Mouse (Mus musculus) hindbrain, embryonic 10.5 days (tissue): ENCODE data around the gene Syt1. TPM values are rescaled to one million over a fixed set of nuclear protein-coding genes. Genes with fewer than 3 reads are reported as not detected.

Experiments used
- DNase-seq: peaks from one replicate; pipeline ENCODE4 v3.0.0-alpha.2; 2017; ENCODE audit warnings: low spot score
- H3K27ac ChIP-seq: fragments of 300-500 bp; sonication (generic); 2 replicates; pipeline ENCODE4 v1.5.1; 2016; ENCODE audit warnings: mild to moderate bottlenecking, moderate library complexity
- H3K27me3 ChIP-seq: fragments of 300-500 bp; sonication (generic); 2 replicates; pipeline ENCODE4 v1.6.1; 2016; ENCODE audit warnings: mild to moderate bottlenecking; ENCODE audit not compliant: poor library complexity, insufficient read depth, severe bottlenecking
- H3K36me3 ChIP-seq: fragments of 300-500 bp; sonication (generic); 2 replicates; pipeline ENCODE4 v1.6.1; 2016; ENCODE audit warnings: mild to moderate bottlenecking, moderate library complexity
- H3K4me1 ChIP-seq: fragments of 300-500 bp; sonication (generic); replicated peaks from 2 replicates; pipeline ENCODE4 v1.6.1; 2016; ENCODE audit warnings: mild to moderate bottlenecking
- H3K4me3 ChIP-seq: fragments of 300-500 bp; sonication (generic); 2 replicates; pipeline ENCODE4 v1.5.1; 2016; ENCODE audit warnings: mild to moderate bottlenecking, moderate library complexity
- H3K9me3 ChIP-seq: fragments of 300-500 bp; sonication (generic); 2 replicates; pipeline ENCODE4 v1.6.1; 2016; ENCODE audit warnings: mild to moderate bottlenecking, moderate library complexity
- WGBS: fragments of 180-500 bp; shearing (Covaris S2); methylation state at CpG from one replicate; pipeline ENCODE4 v1.1.7; 2016; 5-methylcytosine and 5-hydroxymethylcytosine counted together
- polyA plus RNA-seq: library from polyadenylated mRNA; unstranded; fragments of >200 nt; fragmentation: Nextera tagmentation; extraction: Ambion mirVana; gene quantifications from 2 replicates; pipeline ENCODE4 v1.2.1, GENCODE M21; 2016

Gene Syt1
- polyA plus RNA-seq, 1 experiment from 2014 or later: 13.6 TPM

- DNase-seq: no peak
- H3K36me3 ChIP-seq: no peaks in the 10 kb centered on the region
- peak overlapping the region; percentile 35; the same call in 1 of the 2 replicates for H3K27ac ChIP-seq
- H3K27me3 ChIP-seq: no peaks in the 10 kb centered on the region
- no peak overlapping the region for H3K4me3 ChIP-seq
- H3K9me3 ChIP-seq: no peaks in the 10 kb centered on the region
- WGBS: 80% methylated on average over 14 of the region's 14 CpGs
- 0 out of 2 replicates have a peak, but pooled peaks cover 2% of the 10 kb centered on the region for H3K4me1 ChIP-seq
These were observed 400.6 kb downstream of the Syt1 start for GRCm38 (mm10) chr10:108610057-108610644.

GRCm38 (mm10) chr10:108601672-108602412 lies 408.9 kb downstream of the Syt1 start:
- no peaks in the 10 kb centered on the region for H3K27me3 ChIP-seq
- 96% methylated on average over 8 of the region's 8 CpGs for WGBS
- no peaks in the 10 kb centered on the region for H3K4me1 ChIP-seq
- peaks cover 5% of the 10 kb centered on the region; the same call in 1 of the 2 replicates for H3K36me3 ChIP-seq
- DNase-seq: no peak
- H3K4me3 ChIP-seq: no peak overlapping the region
- H3K27ac ChIP-seq: no peak overlapping the region
- peaks cover 14% of the 10 kb centered on the region for H3K9me3 ChIP-seq

DNA sequence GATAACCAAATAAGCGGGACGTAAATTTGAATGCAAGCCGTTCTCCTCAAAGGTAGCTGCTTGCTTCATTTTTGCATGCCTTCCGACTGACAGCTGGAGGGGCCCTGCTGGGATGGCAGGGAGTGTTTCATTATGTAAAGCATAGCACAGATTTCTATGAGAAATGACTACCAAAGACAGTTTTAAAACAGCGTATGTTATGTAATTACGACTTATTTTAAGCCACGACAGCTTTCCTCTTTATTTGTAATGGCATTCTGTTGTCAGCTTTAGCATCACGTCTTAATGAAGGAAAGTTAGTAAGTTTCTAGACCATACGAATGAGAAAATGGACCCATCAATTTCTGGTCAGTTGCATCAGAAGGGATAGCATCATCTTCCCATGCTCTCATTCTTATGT lies 410.1 kb downstream of the Syt1 start:
- WGBS: 82% methylated on average over 9 of the region's 9 CpGs
- Histone ChIP-seq H3K4me1 (no peaks in the 10 kb centered on the region; the same call in 1 of the 2 replicates), H3K4me3 (no peak overlapping the region), H3K9me3 (peaks cover 14% of the 10 kb centered on the region), H3K27ac (no peak overlapping the region), H3K27me3 (no peaks in the 10 kb centered on the region), H3K36me3 (peaks cover 5% of the 10 kb centered on the region; the same call in 1 of the 2 replicates)
- no peak for DNase-seq

DNA sequence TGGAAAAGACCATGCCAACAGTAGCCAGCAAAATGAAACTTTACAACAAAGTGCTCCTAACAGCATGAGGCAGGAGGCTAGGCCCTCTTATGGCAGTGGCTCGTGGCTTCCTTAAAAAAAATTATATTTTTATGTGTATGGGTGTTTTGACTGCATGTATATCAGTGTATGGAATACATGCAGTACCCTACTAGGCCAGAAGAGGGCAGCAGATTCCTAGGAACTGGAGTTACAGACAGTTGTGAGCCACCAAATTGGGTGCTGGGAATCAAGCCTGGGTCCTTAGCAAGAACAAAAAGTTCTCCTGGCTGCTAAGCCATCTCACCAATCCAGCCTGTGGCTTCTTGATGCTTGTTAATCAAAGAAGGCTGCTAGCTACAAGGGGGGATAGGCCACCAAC lies 413.4 kb downstream of the Syt1 start:
- Histone ChIP-seq H3K27me3 (no peaks in the 10 kb centered on the region), H3K36me3 (peaks cover 5% of the 10 kb centered on the region; the same call in 1 of the 2 replicates), H3K27ac (no peak overlapping the region), H3K4me1 (no peaks in the 10 kb centered on the region; the same call in 1 of the 2 replicates), H3K4me3 (no peak overlapping the region), H3K9me3 (peaks cover 14% of the 10 kb centered on the region)
- no peak for DNase-seq
- WGBS: 87% methylated on average over 1 of the region's 1 CpGs

DNA sequence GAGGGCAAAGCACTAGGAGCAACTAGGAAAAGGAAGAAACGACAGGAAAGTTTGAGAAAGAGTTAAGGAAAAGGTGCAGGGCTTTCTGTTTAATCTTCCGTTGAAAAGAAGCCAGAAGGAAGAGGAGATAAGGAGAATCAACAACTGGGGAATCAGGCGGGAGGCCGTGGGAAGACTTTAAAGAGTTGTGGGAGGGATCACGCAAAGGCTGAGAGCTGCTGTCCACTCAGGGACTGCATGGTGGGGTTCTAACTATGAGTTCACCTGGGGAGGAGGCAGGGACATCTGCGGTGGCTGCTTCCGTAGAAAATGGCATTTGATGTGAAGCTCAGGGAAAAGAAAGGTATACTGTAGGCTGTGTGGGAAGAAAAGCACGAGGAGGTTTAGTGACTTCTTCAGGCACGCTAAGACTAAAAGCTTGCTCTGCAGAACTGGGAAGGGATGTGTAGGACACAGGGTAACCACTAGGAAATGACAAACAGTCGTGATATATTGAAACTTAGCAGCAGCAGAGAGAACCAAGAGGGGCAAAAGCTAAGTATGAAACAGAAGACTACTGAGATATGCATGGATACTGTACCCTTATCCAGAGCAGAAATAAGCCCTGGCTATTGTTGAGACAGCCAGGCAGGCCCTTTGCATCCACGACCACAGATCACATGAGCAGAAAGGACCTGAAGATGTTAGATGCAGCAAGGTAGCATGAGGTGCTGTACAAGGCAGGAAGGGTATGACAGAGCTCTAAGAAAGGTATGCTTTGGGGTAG lies 414.4 kb downstream of the Syt1 start:
- WGBS: 76% methylated on average over 11 of the region's 11 CpGs

GRCm38 (mm10) chr10:108589355-108589754 lies 421.4 kb downstream of the Syt1 start:
- no peak for DNase-seq
- Histone ChIP-seq H3K36me3 (no peaks in the 10 kb centered on the region), H3K9me3 (no peaks in the 10 kb centered on the region), H3K4me3 (no peak overlapping the region), H3K4me1 (no peaks in the 10 kb centered on the region), H3K27me3 (no peaks in the 10 kb centered on the region), H3K27ac (no peak overlapping the region)
- 92% methylated on average over 3 of the region's 3 CpGs for WGBS

More for the DNA sequence above, 414.4 kb downstream of the Syt1 start:
- no peak for DNase-seq
- Histone ChIP-seq H3K36me3 (peaks cover 5% of the 10 kb centered on the region; the same call in 1 of the 2 replicates), H3K27ac (no peak overlapping the region), H3K27me3 (no peaks in the 10 kb centered on the region), H3K4me3 (no peak overlapping the region), H3K9me3 (peaks cover 14% of the 10 kb centered on the region), H3K4me1 (no peaks in the 10 kb centered on the region; the same call in 1 of the 2 replicates)

- DNase-seq: no peak
- Histone ChIP-seq H3K27ac (no peak overlapping the region), H3K4me1 (peaks cover under 1% of the 10 kb centered on the region; the same call in 1 of the 2 replicates), H3K27me3 (no peaks in the 10 kb centered on the region), H3K4me3 (no peak overlapping the region), H3K9me3 (no peaks in the 10 kb centered on the region), H3K36me3 (no peaks in the 10 kb centered on the region)
- WGBS: 92% methylated on average over 3 of the region's 3 CpGs
These were observed 421.9 kb downstream of the Syt1 start for GRCm38 (mm10) chr10:108588924-108589323.

- Histone ChIP-seq H3K4me3 (peak overlapping the region; percentile 9; the same call in 1 of the 2 replicates), H3K27ac (no peak overlapping the region), H3K27me3 (no peaks in the 10 kb centered on the region), H3K4me1 (peaks cover 17% of the 10 kb centered on the region), H3K36me3 (no peaks in the 10 kb centered on the region), H3K9me3 (no peaks in the 10 kb centered on the region)
- peak; percentile 23 for DNase-seq
- WGBS: 21% methylated on average over 11 of the region's 11 CpGs
These were observed 427.1 kb downstream of the Syt1 start for GRCm38 (mm10) chr10:108583694-108584093.

- no peak overlapping the region for H3K4me3 ChIP-seq
- DNase-seq: no peak
- WGBS: 89% methylated on average over 3 of the region's 3 CpGs
These were observed 428.4 kb downstream of the Syt1 start for GRCm38 (mm10) chr10:108582397-108582730.

GRCm38 (mm10) chr10:108581555-108582396 lies 429.0 kb downstream of the Syt1 start:
- no peaks in the 10 kb centered on the region for H3K36me3 ChIP-seq
- peak overlapping the region; percentile 40; the same call in 1 of the 2 replicates for H3K27ac ChIP-seq
- peaks cover 17% of the 10 kb centered on the region for H3K4me1 ChIP-seq
- 83% methylated on average over 12 of the region's 12 CpGs for WGBS
- H3K27me3 ChIP-seq: no peaks in the 10 kb centered on the region
- no peak overlapping the region for H3K4me3 ChIP-seq
- H3K9me3 ChIP-seq: no peaks in the 10 kb centered on the region
- DNase-seq: no peak

More at GRCm38 (mm10) chr10:108582397-108582730, 428.4 kb downstream of the Syt1 start:
- H3K27me3 ChIP-seq: no peaks in the 10 kb centered on the region
- no peaks in the 10 kb centered on the region for H3K36me3 ChIP-seq
- peak overlapping the region; percentile 17; the same call in 1 of the 2 replicates for H3K27ac ChIP-seq
- H3K4me1 ChIP-seq: peaks cover 17% of the 10 kb centered on the region
- no peaks in the 10 kb centered on the region for H3K9me3 ChIP-seq

DNA sequence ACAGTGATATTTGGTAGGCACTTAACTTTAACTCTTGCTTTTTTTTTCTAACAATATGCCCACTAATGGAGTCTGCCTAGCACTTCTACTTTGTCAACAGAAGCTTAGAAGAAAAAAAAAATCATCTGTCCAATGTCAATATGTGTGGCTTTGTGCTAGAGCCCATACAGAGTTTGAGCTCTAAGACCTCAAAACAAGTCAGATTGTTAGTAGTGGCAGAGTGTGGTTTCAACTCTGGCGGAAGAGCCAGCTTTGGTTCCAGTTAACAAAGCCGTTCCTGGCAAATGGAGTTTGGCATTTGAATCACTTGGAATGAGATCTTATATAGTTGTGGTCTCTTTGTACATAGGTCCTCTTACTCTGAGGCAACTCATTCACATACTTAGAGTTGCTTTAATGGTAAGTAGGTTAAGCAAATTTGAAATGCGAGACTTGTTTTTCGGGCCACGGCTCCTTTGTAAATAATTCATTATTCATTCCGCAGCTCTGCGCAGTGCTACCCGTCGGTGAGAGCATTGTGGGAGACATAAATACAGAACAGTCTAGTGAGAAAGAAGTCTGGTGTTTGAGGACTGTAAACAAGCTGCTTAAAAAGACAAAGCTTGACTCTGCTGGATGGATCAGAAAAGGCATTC lies 429.9 kb downstream of the Syt1 start:
- DNase-seq: no peak

DNA sequence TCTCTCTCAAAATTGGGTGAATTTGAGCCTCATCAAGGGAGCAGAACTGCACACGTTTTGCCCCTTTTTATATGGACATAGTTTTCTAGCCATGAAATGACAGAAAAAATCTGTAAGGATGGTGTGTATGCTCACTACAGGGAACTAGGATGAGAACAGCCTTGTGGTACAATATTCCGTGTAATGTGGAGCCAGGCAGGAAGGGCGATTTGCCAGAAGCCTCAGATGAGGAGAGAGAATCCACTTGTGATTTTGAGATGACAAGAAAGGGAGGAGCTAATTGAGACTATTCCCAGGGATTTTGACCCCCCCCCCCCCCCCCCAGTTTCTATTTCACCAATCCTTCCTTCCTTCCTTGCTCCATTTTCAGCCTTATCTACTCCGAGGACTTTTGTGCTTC lies 431.4 kb downstream of the Syt1 start:
- 93% methylated on average over 4 of the region's 4 CpGs for WGBS
- H3K9me3 ChIP-seq: no peaks in the 10 kb centered on the region
- DNase-seq: no peak

More for the DNA sequence above, 429.9 kb downstream of the Syt1 start:
- Histone ChIP-seq H3K4me1 (peaks cover 17% of the 10 kb centered on the region), H3K27ac (peak overlapping the region; percentile 40; the same call in 1 of the 2 replicates), H3K27me3 (no peaks in the 10 kb centered on the region), H3K9me3 (no peaks in the 10 kb centered on the region), H3K36me3 (no peaks in the 10 kb centered on the region), H3K4me3 (no peak overlapping the region)
- 74% methylated on average over 9 of the region's 9 CpGs for WGBS

More for the DNA sequence above, 431.4 kb downstream of the Syt1 start:
- H3K4me1 ChIP-seq: peaks cover 17% of the 10 kb centered on the region
- no peak overlapping the region for H3K27ac ChIP-seq
- no peak overlapping the region for H3K4me3 ChIP-seq
- H3K27me3 ChIP-seq: no peaks in the 10 kb centered on the region
- no peaks in the 10 kb centered on the region for H3K36me3 ChIP-seq
